Mouse (Mus musculus) testis, postnatal 10 days (tissue): ENCODE measurements around the gene Rabgap1l.

Experiments
- DNase-seq: peaks from one replicate; pipeline ENCODE4 v3.0.0; 2021; ENCODE audit warnings: low spot score

The Rabgap1l gene

GRCm38 (mm10) chr1:160594576-160594975 is 198.4 kb downstream of the Rabgap1l start:
- DNase-seq: no peak

DNA sequence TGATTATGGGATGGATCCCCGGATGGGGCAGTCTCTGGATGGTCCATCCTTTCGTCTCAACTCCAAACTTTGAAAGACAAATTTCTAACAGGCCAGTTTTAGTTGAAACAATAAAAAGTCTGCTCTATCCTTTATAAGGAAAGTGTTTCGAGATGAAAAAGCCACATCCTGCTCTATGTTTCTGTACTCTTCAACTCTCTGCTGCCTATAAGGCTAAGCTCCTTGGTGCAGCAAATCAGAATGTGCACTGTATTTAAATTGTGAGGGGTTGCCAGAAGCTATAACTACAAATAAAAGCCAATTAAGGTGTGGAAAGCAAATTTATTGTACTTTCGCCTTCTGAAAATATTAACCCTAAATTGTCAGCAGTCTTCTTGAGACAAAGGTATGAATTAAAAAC is 198.9 kb downstream of the Rabgap1l start:
- DNase-seq: no peak

DNA sequence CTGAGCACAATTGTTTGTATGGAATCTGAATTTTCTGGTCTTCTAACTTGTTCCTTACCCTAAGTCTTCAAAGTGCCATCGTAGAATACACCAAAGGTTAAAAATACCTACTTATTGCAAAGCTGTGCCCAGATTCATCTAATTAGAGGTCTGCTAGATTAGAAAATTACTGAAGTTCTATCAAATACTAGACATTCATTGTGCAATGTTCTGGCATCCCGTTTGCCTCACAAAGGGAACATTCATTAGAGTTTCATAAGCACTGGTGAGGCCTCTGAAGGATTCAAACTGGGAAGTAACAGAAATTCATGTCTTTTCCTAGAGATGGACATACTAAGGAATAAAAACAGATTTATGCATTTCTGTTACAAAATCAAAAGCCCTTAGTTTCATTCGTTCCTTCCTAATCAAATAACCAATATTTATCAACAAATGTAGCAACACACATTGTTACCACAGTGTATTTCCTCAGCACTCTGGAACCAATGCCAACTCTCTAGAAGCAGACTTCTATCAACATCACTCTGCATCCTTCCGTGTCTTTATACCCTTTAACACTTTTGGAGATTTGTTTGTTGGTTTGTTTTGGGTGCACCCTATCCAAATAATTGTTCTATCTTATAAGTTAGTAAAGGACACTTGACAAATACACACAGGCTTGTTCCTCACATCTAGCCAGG is 204.0 kb downstream of the Rabgap1l start:
- no peak for DNase-seq

GRCm38 (mm10) chr1:160579309-160580233 is 213.4 kb downstream of the Rabgap1l start:
- DNase-seq: no peak

- DNase-seq: no peak
These were observed 216.9 kb downstream of the Rabgap1l start for GRCm38 (mm10) chr1:160576124-160576523.

GRCm38 (mm10) chr1:160574039-160574438 is 219.0 kb downstream of the Rabgap1l start:
- no peak for DNase-seq

- DNase-seq: no peak
These were observed 226.6 kb downstream of the Rabgap1l start for GRCm38 (mm10) chr1:160566458-160566857.

- no peak for DNase-seq
These were observed 231.6 kb downstream of the Rabgap1l start for GRCm38 (mm10) chr1:160561381-160561780.

DNA sequence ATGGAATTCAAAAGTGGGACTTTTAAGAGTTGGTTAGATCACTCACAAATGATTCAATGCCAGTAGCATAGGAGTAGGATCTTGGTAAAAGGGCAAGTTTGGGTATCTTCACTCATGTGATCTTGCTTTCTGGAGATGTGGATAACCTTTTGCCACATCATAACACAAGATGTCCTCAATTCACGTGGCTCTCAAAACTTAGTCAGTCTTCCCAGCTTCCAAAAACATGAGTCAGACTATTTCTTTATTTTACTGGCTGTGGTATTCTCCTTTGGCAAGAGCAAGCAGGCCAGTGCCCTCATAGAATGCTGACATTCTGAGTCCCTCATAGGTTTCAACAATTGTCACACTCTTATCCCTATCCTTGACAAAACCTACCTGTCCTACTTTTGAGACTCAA is 242.4 kb downstream of the Rabgap1l start:
- no peak for DNase-seq

- DNase-seq: no peak
These were observed 244.8 kb downstream of the Rabgap1l start for GRCm38 (mm10) chr1:160547934-160548876.

- DNase-seq: no peak
These were observed 257.4 kb downstream of the Rabgap1l start for GRCm38 (mm10) chr1:160535649-160536048.

DNA sequence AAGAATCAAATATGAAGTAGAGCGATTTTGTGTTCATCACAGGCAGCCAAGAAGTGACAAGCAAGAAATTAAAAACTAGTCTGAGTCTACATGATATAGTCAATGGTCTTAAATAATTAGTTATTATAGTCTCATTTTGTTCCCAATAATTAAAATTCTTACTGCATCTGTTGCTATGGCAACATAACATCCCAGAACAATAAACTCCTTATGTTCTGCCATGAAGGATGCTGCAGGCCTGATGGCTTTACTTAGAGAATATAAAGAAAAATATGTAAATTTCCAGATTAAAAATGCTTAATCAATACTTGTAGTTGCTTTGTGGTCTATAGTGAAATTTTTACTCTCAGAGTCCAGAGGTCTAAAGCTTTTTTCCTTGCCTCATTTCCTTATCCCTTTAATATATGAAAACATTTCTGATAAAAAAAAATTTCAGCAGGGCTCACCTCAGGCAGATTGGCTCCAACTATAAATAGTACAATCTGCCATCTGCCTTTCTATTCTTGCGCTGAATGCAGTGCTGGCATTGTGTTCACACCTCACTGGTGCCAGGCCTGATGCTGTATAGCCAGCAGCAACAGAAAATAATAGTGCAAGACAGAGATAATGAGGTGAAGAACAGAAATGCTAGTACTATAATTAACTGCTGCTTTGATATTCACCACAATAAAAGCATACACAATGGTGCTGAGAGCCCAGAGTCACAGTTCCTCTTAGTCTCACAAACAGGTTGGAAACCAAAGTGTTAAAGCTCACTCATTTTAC is 258.3 kb downstream of the Rabgap1l start:
- no peak for DNase-seq

- no peak for DNase-seq
These were observed 259.7 kb downstream of the Rabgap1l start for GRCm38 (mm10) chr1:160533209-160533820.

DNA sequence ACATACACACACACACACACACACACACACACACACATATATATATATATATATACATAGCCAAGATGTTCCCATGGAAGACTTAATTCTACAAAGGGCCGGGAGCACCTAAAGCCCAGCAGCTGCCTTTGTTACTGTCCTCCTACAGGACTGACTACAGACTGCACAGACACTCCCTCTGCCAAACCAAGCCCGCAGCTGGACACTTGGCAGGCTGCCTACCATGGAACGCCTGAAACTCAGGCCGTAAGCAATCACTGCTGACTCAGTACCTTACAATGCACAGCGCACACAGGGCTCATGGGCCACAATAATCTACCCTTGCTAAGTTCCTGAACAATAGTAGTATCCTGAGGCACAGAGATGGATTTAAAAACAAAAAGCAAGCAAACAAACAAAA is 261.6 kb downstream of the Rabgap1l start:
- peak; percentile 82 for DNase-seq

DNA sequence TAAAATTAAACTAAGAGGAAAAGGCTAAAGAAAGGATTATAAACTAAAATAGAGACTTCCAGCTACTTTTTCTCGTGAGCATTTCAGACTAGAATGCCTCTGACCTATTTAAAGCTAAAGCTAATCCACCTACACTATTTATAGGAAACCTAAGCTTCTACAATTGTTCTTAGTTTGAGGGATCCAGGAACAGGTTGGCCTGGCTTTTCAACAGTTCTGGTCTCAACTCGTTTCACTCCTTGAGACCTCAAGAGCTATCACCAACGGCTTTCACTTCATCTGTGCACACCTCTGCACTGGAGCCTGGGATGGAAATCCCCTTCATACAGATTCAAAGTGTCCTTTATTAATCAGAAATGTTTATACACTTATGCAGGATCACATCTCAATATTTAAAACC is 271.1 kb downstream of the Rabgap1l start:
- DNase-seq: no peak

DNA sequence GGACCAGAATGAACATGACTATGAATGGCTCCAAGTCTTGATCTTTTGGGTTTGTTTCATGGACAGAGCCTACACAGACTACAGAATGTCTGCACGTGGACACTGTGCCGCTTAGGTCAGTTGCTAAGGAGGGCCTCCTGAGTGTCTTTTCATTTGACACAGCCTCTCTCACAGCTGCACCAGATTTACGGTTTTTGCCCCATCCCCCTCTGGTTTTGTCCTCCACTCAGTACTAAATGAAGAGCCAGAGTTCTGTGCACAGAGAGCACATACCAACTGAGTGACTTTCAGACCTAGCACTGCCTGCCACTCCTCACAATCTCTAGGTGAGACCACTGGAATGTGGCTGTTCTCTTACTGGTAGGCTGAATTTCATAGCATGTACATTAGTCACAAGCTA is 272.3 kb downstream of the Rabgap1l start:
- DNase-seq: no peak

DNA sequence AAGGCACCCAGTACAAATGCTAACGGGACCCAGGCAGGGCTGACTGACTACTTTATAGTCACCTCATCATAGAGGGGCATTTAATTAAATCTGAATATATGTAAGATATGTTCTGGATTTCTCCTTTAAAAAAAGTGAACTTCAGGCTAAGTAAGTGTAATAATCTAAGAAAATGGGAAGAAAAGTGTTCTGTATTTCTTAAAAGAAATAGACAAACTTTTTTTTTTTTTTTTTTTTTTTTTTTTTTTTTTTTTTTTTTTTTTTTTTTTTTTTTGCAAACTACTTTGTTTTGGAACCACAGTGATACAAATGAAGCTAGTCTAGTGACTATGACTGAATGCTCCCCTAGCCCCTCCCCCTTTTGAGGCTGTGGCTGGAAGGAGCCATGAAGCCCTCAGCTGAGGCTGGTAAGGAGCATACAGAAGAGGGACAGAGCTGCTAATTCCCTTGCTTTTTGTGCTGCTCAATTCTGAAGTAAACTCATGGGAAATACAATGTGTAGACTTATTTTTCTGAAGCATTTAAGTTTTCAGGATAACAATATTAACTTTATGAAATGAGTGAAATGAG is 273.0 kb downstream of the Rabgap1l start:
- no peak for DNase-seq

DNA sequence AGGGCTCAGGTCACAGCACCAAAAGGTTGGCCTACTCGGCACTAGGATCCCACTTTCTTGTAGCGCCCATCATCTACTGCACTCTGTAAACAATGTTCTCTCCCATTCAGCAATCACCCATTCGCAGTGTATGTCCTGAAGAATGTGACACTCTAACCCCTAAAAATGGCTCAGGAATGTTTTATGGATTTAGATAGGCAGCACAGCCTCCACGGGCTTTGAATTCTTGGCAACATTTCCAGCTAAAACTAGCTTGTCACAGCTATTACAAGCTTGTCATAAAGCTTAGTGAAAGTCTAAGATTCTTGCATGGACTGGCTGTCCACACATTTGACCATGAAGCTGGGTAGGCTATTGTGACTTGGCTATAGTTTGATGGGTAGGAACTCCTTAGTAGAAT is 274.5 kb downstream of the Rabgap1l start:
- DNase-seq: no peak

DNA sequence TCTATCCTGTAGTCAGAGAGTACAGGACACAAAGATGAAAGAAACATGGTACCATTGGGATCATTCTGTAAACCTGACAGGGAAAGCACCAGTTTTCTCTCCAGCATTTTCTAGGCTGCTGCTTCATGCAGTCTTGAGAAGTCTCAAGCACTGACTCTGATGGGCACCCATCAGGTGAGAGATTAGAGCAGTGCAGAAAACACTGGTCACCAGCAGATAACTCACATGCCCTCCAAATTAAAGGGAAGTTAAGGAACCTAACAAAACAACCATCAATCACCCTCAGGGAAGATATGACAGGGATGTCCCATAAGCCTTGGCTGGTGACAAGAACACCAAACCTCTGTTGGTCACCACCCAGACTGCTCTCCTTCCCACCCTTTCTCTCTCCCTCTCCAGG is 285.2 kb downstream of the Rabgap1l start:
- no peak for DNase-seq

DNA sequence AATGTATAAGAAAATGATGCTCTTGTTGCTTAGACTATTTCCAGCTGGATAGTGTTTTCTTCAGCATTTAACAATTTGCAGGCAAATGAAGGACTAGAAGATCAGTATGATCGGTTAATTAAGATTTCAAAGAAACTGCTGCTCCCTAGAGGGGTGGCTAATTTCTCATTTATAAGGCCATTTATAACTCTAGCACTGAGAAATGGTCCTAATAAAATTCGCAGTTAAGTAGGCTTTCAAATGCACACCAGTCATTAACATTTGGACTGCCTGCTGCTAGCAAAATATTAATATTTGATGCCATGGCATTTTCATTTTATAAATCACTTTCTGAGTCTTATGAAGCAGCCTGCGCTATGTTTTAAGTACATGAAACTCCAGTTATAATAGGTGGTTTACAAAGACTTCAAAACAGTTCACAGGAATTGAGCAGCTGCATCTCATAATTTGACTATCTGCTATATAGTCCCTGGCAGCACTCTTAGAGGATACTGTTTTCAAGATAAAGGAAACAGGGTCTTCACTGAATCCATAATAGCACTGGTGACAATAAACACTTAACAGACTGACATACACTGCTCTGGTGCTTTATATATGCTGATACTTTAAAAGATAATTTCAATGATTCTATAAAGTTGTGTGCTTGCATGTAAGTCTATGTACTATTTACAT is 296.0 kb downstream of the Rabgap1l start:
- no peak for DNase-seq
